Mouse (Mus musculus) neural tube, embryonic 15.5 days (tissue): ENCODE data around the gene Adamts10. TPM values are rescaled to one million over a fixed set of nuclear protein-coding genes. Genes with fewer than 3 reads are reported as not detected.

Experiments used
- polyA plus RNA-seq: library from polyadenylated mRNA; unstranded; fragments of >200 nt; fragmentation: Nextera tagmentation; extraction: Ambion mirVana; gene quantifications from 2 replicates; pipeline ENCODE4 v1.2.1, GENCODE M21; 2015

The Adamts10 gene
- polyA plus RNA-seq, 1 experiment from 2014 or later = 63.9 TPM

Other genes starting within 250 kb of the Adamts10 start
- gene Zfp955b, start 234.7 kb upstream of the Adamts10 start, polyA plus RNA-seq = 19.6 and 22.8 TPM in 2 replicates
- gene Zfp81, start 165.3 kb upstream of the Adamts10 start, polyA plus RNA-seq = 11.1 and 12.1 TPM in 2 replicates
- 11.1 and 13.6 TPM in 2 replicates for gene Zfp101, start 129.6 kb upstream of the Adamts10 start, polyA plus RNA-seq
- gene Actl9, start 91.3 kb upstream of the Adamts10 start, polyA plus RNA-seq = not detected in 2 replicates
- gene Myo1f, start 31.5 kb downstream of the Adamts10 start, polyA plus RNA-seq = 2.1 and 4.7 TPM in 2 replicates
- gene Zfp414, start 104.9 kb downstream of the Adamts10 start, polyA plus RNA-seq = 56.1 and 62.3 TPM in 2 replicates
- gene Pram1, start 113.9 kb downstream of the Adamts10 start, polyA plus RNA-seq = 0.61 TPM in 1 of 2 replicates, not detected in the other
- 161 and 203 TPM in 2 replicates for gene Hnrnpm, start 162.7 kb downstream of the Adamts10 start, polyA plus RNA-seq
- gene March2, start 194.5 kb downstream of the Adamts10 start, polyA plus RNA-seq = 77.4 and 81.5 TPM in 2 replicates
- gene Rab11b, start 236.3 kb downstream of the Adamts10 start, polyA plus RNA-seq = 519 and 596 TPM in 2 replicates